Mouse (Mus musculus) spleen, adult 2 months (tissue): Measurements from ENCODE around the gene AI661453.

Experiments
- CTCF ChIP-seq: fragments of 200-500 bp; IDR thresholded peaks from 2 replicates; pipeline ENCODE4 v1.5.1; 2011; ENCODE audit warnings: mild to moderate bottlenecking, inconsistent platforms; ENCODE audit not compliant: insufficient read depth, insufficient read length, insufficient replicate concordance; ENCODE audit errors: extremely low read depth
- POLR2A ChIP-seq: fragments of 200-500 bp; IDR thresholded peaks from 2 replicates; pipeline ENCODE4 v1.6.1; 2011; ENCODE audit warnings: low read depth, low read length, inconsistent platforms

DNA sequence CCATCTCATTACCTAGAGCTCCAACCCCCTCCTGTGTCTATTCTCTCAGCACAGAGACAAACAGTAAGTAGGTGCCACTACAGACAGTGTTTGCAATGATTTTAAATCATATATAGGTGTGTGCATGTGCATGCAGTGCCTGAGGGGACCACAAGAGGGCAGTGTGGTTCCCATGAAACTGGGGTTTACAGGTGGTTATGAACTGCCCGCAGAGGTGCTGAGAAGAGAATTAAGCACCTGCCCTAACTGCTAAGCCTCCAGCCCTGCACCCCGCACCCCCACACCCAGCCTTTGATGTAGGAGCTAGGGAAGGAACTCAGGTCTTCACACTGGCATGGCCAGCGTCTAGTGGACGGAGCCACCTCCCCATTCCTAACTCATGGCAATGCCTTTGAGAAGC lies 49.8 kb upstream of the AI661453 start:
- TF ChIP-seq CTCF (peak; percentile 54; the same call in 1 of the 2 replicates), POLR2A (no peak)
